Mouse (Mus musculus) ES-E14 (cell line): ENCODE measurements around the gene Ano6. TPM values are rescaled to one million over a fixed set of nuclear protein-coding genes. Genes with fewer than 3 reads are reported as not detected.

Experiments used
- DNase-seq: peaks from one replicate; pipeline ENCODE4 v3.0.0-alpha.2; 2013; ENCODE audit warnings: low read depth, low spot score
- H3K27ac ChIP-seq: 2 replicates; pipeline ENCODE4 v1.5.1; 2012; ENCODE audit warnings: low read depth, mild to moderate bottlenecking, low read length, moderate library complexity, mixed read lengths; ENCODE audit not compliant: poor library complexity, insufficient read depth, severe bottlenecking
- H3K36me3 ChIP-seq: 2 replicates; pipeline ENCODE4 v1.6.1; 2012; ENCODE audit warnings: mild to moderate bottlenecking, low read length, moderate library complexity, mixed read lengths; ENCODE audit not compliant: control insufficient read depth, poor library complexity, insufficient read depth, severe bottlenecking
- H3K4me1 ChIP-seq, 2 experiments: fragments of 150-350 bp in 1 of 2; sonication (generic) in 1 of 2; 2 replicates each; pipeline ENCODE4 v1.6.1; 2012; ENCODE audit warnings: low read length in 2 of 2, mild to moderate bottlenecking in 1 of 2, mixed read lengths in 1 of 2; ENCODE audit not compliant: control insufficient read depth in 2 of 2, insufficient read depth in 2 of 2, poor library complexity in 1 of 2
- H3K4me3 ChIP-seq, 2 experiments: fragments of 150-350 bp in 1 of 2; sonication (generic) in 1 of 2; 2 replicates each; pipeline ENCODE4 v1.5.1; 2012; ENCODE audit warnings: low read length in 2 of 2, low read depth in 1 of 2, mild to moderate bottlenecking in 1 of 2, mixed read lengths in 1 of 2; ENCODE audit not compliant: insufficient read depth in 1 of 2, poor library complexity in 1 of 2, severe bottlenecking in 1 of 2
- H3K9ac ChIP-seq: 2 replicates; pipeline ENCODE4 v1.6.1; 2012; ENCODE audit warnings: low read depth, mild to moderate bottlenecking, low read length, mixed read lengths; ENCODE audit not compliant: poor library complexity, insufficient read depth, severe bottlenecking
- H3K9me3 ChIP-seq: fragments of 150-350 bp; sonication (generic); 2 replicates; pipeline ENCODE4 v1.6.1; 2012; ENCODE audit warnings: low read depth, mild to moderate bottlenecking, low read length; ENCODE audit not compliant: control insufficient read depth, insufficient read depth
- CHD2 ChIP-seq: IDR thresholded peaks from 2 replicates; pipeline ENCODE4 v1.6.1; 2014; ENCODE audit warnings: mild to moderate bottlenecking, low read depth, low read length, inconsistent platforms
- HCFC1 ChIP-seq: IDR thresholded peaks from 2 replicates; pipeline ENCODE4 v1.6.1; 2012; ENCODE audit warnings: low read length, inconsistent platforms, borderline replicate concordance; ENCODE audit not compliant: insufficient read depth
- MAFK ChIP-seq: IDR thresholded peaks from 2 replicates; pipeline ENCODE4 v1.6.1; 2014; ENCODE audit warnings: mild to moderate bottlenecking, low read depth, low read length, inconsistent platforms; ENCODE audit not compliant: insufficient read depth
- ZC3H11A ChIP-seq: IDR thresholded peaks from 2 replicates; pipeline ENCODE4 v1.6.1; 2012; ENCODE audit warnings: low read depth, mild to moderate bottlenecking, inconsistent platforms, low read length, borderline replicate concordance
- ZNF384 ChIP-seq: IDR thresholded peaks from 2 replicates; pipeline ENCODE4 v1.6.1; 2012; ENCODE audit warnings: low read depth, low read length, inconsistent platforms
- in situ Hi-C, 2 experiments: fragments of 600-800 bp; cut with MboI; formaldehyde crosslinking; loops; one replicate each; pipeline ENCODE4 v1.15.1; 2025; ENCODE audit warnings: low sequenced_read_pairs in 2 of 2, inconsistent platforms in 1 of 2; ENCODE audit not compliant: unreplicated experiment in 2 of 2
- total RNA-seq: library from RNA; depleted of rRNA; stranded (reverse); fragments of 300-350 nt; gene quantifications from 2 replicates; pipeline ENCODE4 v1.2.3, GENCODE M21; 2012

The Ano6 gene
- total RNA-seq, 1 experiment, result 48.6 TPM

GRCm38 (mm10) chr15:95906891-95907290 lies 116.2 kb downstream of the Ano6 start:
- Histone ChIP-seq H3K9me3 (no peaks in the 10 kb centered on the region), H3K4me1 (peaks cover 0 to 3% of the 10 kb centered on the region in 2 experiments; a peak in 1 of 4 replicates), H3K27ac (no peak overlapping the region), H3K9ac (no peak overlapping the region), H3K4me3 (no peak overlapping the region), H3K36me3 (no peaks in the 10 kb centered on the region)
- in situ Hi-C loops, result no loop called here
- no peak for DNase-seq
- TF ChIP-seq ZNF384 (no peak), MAFK (no peak), ZC3H11A (no peak), HCFC1 (no peak), CHD2 (no peak)

- TF ChIP-seq CHD2 (no peak), HCFC1 (no peak), MAFK (no peak), ZC3H11A (no peak), ZNF384 (no peak)
- no peak overlapping the region for H3K9ac ChIP-seq
- H3K4me1 ChIP-seq, result peaks cover 0 to 3% of the 10 kb centered on the region in 2 experiments; a peak in 1 of 4 replicates
- H3K36me3 ChIP-seq, result peaks cover 2% of the 10 kb centered on the region; the same call in 1 of the 2 replicates
- no peak overlapping the region for H3K4me3 ChIP-seq
- H3K9me3 ChIP-seq, result no peaks in the 10 kb centered on the region
- no peak for DNase-seq
- in situ Hi-C loops, result no loop called here
- H3K27ac ChIP-seq, result no peak overlapping the region
These were observed 116.7 kb downstream of the Ano6 start for GRCm38 (mm10) chr15:95907337-95907736.

GRCm38 (mm10) chr15:95907909-95908308 lies 117.3 kb downstream of the Ano6 start:
- H3K36me3 ChIP-seq, result peaks cover 4% of the 10 kb centered on the region; the same call in 1 of the 2 replicates
- no peaks in the 10 kb centered on the region for H3K9me3 ChIP-seq
- DNase-seq, result no peak
- peaks cover 0 to 3% of the 10 kb centered on the region in 2 experiments; a peak in 1 of 4 replicates for H3K4me1 ChIP-seq
- TF ChIP-seq ZC3H11A (no peak), HCFC1 (no peak), CHD2 (no peak), MAFK (no peak), ZNF384 (no peak)
- no peak overlapping the region for H3K4me3 ChIP-seq
- no peak overlapping the region for H3K27ac ChIP-seq
- in situ Hi-C loops, result no loop called here
- no peak overlapping the region for H3K9ac ChIP-seq

GRCm38 (mm10) chr15:95910099-95910780 lies 119.6 kb downstream of the Ano6 start:
- DNase-seq, result peak; percentile 43
- peaks cover 0 to 3% of the 10 kb centered on the region in 2 experiments; a peak in 1 of 4 replicates for H3K4me1 ChIP-seq
- in situ Hi-C loops, result no loop called here
- H3K9me3 ChIP-seq, result no peaks in the 10 kb centered on the region
- no peak overlapping the region for H3K9ac ChIP-seq
- TF ChIP-seq ZNF384, result no peak
- no peak for TF ChIP-seq HCFC1
- no peak for TF ChIP-seq CHD2
- no peak for TF ChIP-seq ZC3H11A
- TF ChIP-seq MAFK, result no peak
- H3K4me3 ChIP-seq, result no peak overlapping the region
- H3K27ac ChIP-seq, result no peak overlapping the region
- H3K36me3 ChIP-seq, result peaks cover 6% of the 10 kb centered on the region; the same call in 1 of the 2 replicates
